Mouse (Mus musculus) limb, embryonic 15.5 days (tissue): Measurements from ENCODE around the gene Pigb. TPM values are rescaled to one million over a fixed set of nuclear protein-coding genes. Genes with fewer than 3 reads are reported as not detected.

Source experiments
- ATAC-seq: fragments of 200-750 bp; cut with Nextera tagmentation; 2 replicates; pipeline ENCODE4 v1.8.0; 2017; ENCODE audit warnings: low read depth, moderate TSS enrichment; ENCODE audit not compliant: insufficient number of reproducible peaks, low FRiP score, low TSS enrichment
- H3K27ac ChIP-seq: fragments of 300-500 bp; sonication (generic); 2 replicates; pipeline ENCODE4 v1.5.1; 2015; ENCODE audit warnings: moderate library complexity, mild to moderate bottlenecking, inconsistent platforms
- H3K27me3 ChIP-seq: fragments of 300-500 bp; sonication (generic); 2 replicates; pipeline ENCODE4 v1.6.1; 2015; ENCODE audit warnings: inconsistent platforms
- H3K36me3 ChIP-seq: fragments of 300-500 bp; sonication (generic); 2 replicates; pipeline ENCODE4 v1.6.1; 2015; ENCODE audit warnings: inconsistent platforms
- H3K4me1 ChIP-seq: fragments of 300-500 bp; sonication (generic); 2 replicates; pipeline ENCODE4 v1.6.1; 2015; ENCODE audit warnings: inconsistent platforms
- H3K4me2 ChIP-seq: fragments of 300-500 bp; sonication (generic); 2 replicates; pipeline ENCODE4 v1.6.1; 2015; ENCODE audit warnings: mild to moderate bottlenecking, inconsistent platforms
- H3K4me3 ChIP-seq: fragments of 300-500 bp; sonication (generic); 2 replicates; pipeline ENCODE4 v1.5.1; 2015; ENCODE audit warnings: mild to moderate bottlenecking, inconsistent platforms
- H3K9ac ChIP-seq: fragments of 300-500 bp; sonication (generic); 2 replicates; pipeline ENCODE4 v1.6.1; 2015; ENCODE audit warnings: inconsistent platforms
- H3K9me3 ChIP-seq: fragments of 300-500 bp; sonication (generic); 2 replicates; pipeline ENCODE4 v1.6.1; 2016; ENCODE audit warnings: inconsistent platforms
- WGBS: fragments of 180-500 bp; shearing (Covaris S2); methylation state at CpG from one replicate; pipeline ENCODE4 v1.1.7; 2015; 5-methylcytosine and 5-hydroxymethylcytosine counted together
- polyA plus RNA-seq: library from polyadenylated mRNA; unstranded; fragments of >200 nt; fragmentation: Nextera tagmentation; extraction: Ambion mirVana; gene quantifications from 2 replicates; pipeline ENCODE4 v1.2.1, GENCODE M21; 2015

Gene Pigb
- polyA plus RNA-seq, 1 experiment from 2014 or later = 13.7 TPM

DNA sequence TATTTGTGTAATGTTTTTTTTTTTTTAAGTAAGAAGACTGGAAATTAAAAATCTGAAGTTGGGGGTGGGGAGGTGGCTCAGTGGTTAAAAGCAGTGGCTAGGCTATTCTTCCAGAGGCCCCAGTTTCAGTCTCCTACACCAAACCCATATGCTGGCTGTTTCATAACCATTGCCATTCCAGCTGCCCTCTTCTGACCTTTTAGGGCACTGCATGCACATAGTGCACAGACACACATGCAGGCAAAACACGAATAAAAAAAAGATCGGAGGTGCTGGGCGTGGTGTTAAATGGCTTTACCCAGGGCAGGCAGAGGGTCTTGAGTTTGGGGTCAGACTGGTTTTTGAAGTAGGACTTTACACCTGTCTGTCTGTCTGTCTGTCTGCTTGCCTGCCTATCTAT, 34.0 kb downstream of the Pigb start:
- ATAC-seq = no peak
- Histone ChIP-seq H3K4me1 (no peaks in the 10 kb centered on the region), H3K4me3 (no peak overlapping the region), H3K9ac (no peak overlapping the region), H3K36me3 (peaks cover 37% of the 10 kb centered on the region), H3K27ac (no peak overlapping the region), H3K27me3 (no peaks in the 10 kb centered on the region), H3K4me2 (no peak overlapping the region), H3K9me3 (no peaks in the 10 kb centered on the region)
- WGBS = 89% methylated on average over 3 of the region's 3 CpGs

DNA sequence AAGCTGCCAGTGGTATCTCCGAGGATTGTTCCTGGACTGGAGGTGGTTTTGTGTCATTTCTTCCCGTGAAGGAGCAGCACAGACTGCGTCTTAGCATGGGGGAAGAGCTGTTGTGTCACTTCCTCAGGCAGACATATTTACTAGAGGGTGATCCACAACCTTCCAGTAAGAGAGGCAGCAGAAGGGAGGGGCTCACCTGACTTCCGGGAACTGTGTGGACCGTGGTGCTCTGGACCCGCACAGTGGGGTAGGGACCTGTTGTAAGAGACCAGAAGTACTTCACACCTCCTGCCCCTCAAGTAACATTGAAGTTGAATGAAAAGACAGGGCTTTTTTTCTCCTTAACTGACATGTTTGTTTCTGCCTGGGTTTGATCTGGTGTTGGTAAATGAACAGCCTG, 35.1 kb downstream of the Pigb start:
- Histone ChIP-seq H3K36me3 (peaks cover 33% of the 10 kb centered on the region), H3K9me3 (no peaks in the 10 kb centered on the region), H3K4me3 (no peak overlapping the region), H3K9ac (no peak overlapping the region), H3K4me1 (no peaks in the 10 kb centered on the region), H3K4me2 (no peak overlapping the region), H3K27me3 (no peaks in the 10 kb centered on the region), H3K27ac (no peak overlapping the region)
- no peak for ATAC-seq
- WGBS = 87% methylated on average over 6 of the region's 6 CpGs

DNA sequence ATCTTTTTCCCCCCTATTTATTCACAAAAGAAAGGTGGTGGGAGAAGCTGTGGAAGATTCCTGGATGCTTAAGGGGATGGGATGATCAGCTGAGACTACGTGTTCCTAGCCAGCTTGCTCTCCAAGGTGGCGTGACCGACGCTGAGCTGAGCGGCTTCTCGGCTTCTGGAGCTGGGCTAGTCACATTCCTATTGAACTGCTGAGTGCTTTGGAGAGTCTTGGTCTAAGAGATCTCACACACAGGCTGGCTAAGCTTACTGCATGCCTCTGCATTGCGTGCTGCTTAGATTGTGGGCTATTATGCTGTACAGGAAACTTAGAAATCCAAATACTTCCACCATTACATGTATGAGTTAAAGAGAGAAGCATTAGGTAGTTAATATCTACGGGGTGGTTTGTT, 36.1 kb downstream of the Pigb start:
- H3K36me3 ChIP-seq = peaks cover 26% of the 10 kb centered on the region
- H3K27ac ChIP-seq = no peak overlapping the region
- no peak overlapping the region for H3K4me3 ChIP-seq
- H3K27me3 ChIP-seq = no peaks in the 10 kb centered on the region
- no peaks in the 10 kb centered on the region for H3K4me1 ChIP-seq
- 73% methylated on average over 8 of the region's 8 CpGs for WGBS
- H3K4me2 ChIP-seq = no peak overlapping the region
- no peaks in the 10 kb centered on the region for H3K9me3 ChIP-seq
- ATAC-seq = no peak
- no peak overlapping the region for H3K9ac ChIP-seq

DNA sequence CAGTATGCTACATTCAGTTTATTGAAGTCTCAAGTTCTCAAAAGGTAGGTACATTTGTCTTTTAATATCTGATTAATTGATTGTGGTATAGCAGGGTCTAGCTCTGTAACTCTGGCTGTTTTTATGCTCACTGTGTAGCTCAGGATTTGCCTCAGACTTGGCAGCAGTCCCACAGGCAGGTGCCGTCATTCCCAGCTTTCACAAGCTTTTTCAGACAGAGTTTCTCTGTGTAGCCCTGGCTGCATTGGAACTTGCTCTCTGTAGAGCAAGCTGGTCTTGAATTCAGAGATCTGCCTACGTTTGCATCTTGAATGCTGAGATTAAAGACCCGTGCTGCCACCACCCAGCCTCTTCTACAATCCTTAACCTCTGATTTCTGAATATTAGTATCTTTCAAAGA, 38.0 kb downstream of the Pigb start:
- no peak overlapping the region for H3K27ac ChIP-seq
- H3K36me3 ChIP-seq = peaks cover 23% of the 10 kb centered on the region
- H3K4me3 ChIP-seq = no peak overlapping the region
- no peak for ATAC-seq
- H3K9ac ChIP-seq = no peak overlapping the region
- no peak overlapping the region for H3K4me2 ChIP-seq
- H3K4me1 ChIP-seq = no peaks in the 10 kb centered on the region
- no peaks in the 10 kb centered on the region for H3K27me3 ChIP-seq
- H3K9me3 ChIP-seq = no peaks in the 10 kb centered on the region
- 63% methylated on average over 3 of the region's 3 CpGs for WGBS

DNA sequence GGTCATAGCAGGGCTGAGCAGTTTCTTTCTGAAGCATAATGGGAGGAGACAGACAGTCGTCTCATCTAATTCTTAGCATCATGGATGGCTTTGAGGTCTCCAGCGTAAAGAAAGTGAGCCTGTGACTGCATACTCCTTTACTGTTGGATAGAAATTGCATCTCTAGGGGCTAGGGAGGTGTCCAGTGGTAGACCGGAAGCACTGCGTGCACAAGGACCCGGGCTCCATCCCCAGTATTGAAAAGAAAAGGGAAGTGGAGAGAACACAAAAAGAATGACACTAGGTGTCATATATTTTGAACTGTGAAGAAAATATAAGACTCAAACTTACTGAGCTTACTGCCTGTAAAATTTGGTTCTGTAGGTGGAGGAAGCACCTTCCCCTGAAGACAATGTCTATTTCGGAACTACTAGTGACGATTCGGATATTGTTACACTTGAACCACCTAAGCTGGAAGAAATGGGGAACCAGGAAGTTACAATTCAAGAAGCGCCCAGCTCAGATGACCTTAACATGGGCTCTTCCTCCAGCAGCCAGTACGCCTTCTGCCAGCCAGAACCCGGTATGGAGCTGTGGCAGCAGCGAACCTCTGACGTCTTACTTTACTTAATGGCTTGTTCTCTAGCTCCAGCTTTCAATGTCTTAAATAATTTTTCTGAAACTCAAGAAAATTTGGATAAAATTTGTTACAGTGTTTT, 38.7 kb downstream of the Pigb start:
- peaks cover 23% of the 10 kb centered on the region for H3K36me3 ChIP-seq
- H3K4me2 ChIP-seq = no peak overlapping the region
- 87% methylated on average over 13 of the region's 13 CpGs for WGBS
- no peaks in the 10 kb centered on the region for H3K27me3 ChIP-seq
- H3K27ac ChIP-seq = no peak overlapping the region
- H3K4me1 ChIP-seq = no peaks in the 10 kb centered on the region
- no peak overlapping the region for H3K4me3 ChIP-seq
- H3K9me3 ChIP-seq = no peaks in the 10 kb centered on the region
- no peak overlapping the region for H3K9ac ChIP-seq
- no peak for ATAC-seq

- 75% methylated on average over 2 of the region's 2 CpGs for WGBS
- ATAC-seq = no peak
These were observed 39.7 kb downstream of the Pigb start for GRCm38 (mm10) chr9:73000487-73000886.

GRCm38 (mm10) chr9:72996806-72997205, 43.4 kb downstream of the Pigb start:
- 44% methylated on average over 7 of the region's 7 CpGs for WGBS
- H3K4me1 ChIP-seq = no peaks in the 10 kb centered on the region
- ATAC-seq = no peak

More at GRCm38 (mm10) chr9:73000487-73000886, 39.7 kb downstream of the Pigb start:
- Histone ChIP-seq H3K27ac (no peak overlapping the region), H3K4me2 (no peak overlapping the region), H3K9ac (no peak overlapping the region), H3K4me1 (no peaks in the 10 kb centered on the region), H3K36me3 (peaks cover 15% of the 10 kb centered on the region), H3K9me3 (no peaks in the 10 kb centered on the region), H3K27me3 (no peaks in the 10 kb centered on the region), H3K4me3 (no peak overlapping the region)

GRCm38 (mm10) chr9:72996167-72996566, 44.0 kb downstream of the Pigb start:
- Histone ChIP-seq H3K36me3 (no peaks in the 10 kb centered on the region), H3K9ac (no peak overlapping the region), H3K4me1 (no peaks in the 10 kb centered on the region), H3K4me2 (no peak overlapping the region), H3K4me3 (no peak overlapping the region), H3K9me3 (no peaks in the 10 kb centered on the region), H3K27ac (no peak overlapping the region), H3K27me3 (no peaks in the 10 kb centered on the region)
- ATAC-seq = no peak

More at GRCm38 (mm10) chr9:72996806-72997205, 43.4 kb downstream of the Pigb start:
- Histone ChIP-seq H3K9ac (no peak overlapping the region), H3K27me3 (no peaks in the 10 kb centered on the region), H3K36me3 (no peaks in the 10 kb centered on the region), H3K9me3 (no peaks in the 10 kb centered on the region), H3K4me2 (no peak overlapping the region), H3K4me3 (no peak overlapping the region), H3K27ac (no peak overlapping the region)

GRCm38 (mm10) chr9:72992576-72992975, 47.6 kb downstream of the Pigb start:
- no peaks in the 10 kb centered on the region for H3K27me3 ChIP-seq
- H3K4me3 ChIP-seq = no peak overlapping the region
- H3K4me1 ChIP-seq = no peaks in the 10 kb centered on the region
- no peak overlapping the region for H3K4me2 ChIP-seq
- H3K9me3 ChIP-seq = no peaks in the 10 kb centered on the region
- H3K36me3 ChIP-seq = no peaks in the 10 kb centered on the region
- no peak overlapping the region for H3K9ac ChIP-seq
- WGBS = 81% methylated on average over 5 of the region's 5 CpGs
- no peak for ATAC-seq
- no peak overlapping the region for H3K27ac ChIP-seq

DNA sequence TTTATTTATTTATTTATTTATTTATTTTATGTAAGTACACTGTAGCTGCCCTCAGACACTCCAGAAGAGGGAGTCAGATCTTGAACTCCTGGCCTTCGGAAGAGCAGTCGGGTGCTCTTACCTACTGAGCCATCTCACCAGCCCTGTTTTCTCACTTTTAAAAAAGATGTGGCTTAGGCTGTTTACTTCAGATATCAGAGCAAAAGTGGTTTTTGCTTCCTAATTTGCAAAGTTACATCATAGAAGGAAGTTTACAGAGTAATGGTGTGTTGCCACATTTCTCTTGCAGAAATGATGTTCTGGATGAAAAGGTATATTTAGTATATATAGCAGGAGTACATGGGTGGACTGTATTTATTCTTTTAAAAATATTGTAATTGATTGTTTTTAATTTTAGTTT, 48.8 kb downstream of the Pigb start:
- H3K27me3 ChIP-seq = 0 out of 2 replicates have a peak, but pooled peaks cover 3% of the 10 kb centered on the region
- ATAC-seq = no peak
- no peak overlapping the region for H3K4me2 ChIP-seq
- H3K4me3 ChIP-seq = no peak overlapping the region
- H3K9ac ChIP-seq = no peak overlapping the region
- H3K36me3 ChIP-seq = no peaks in the 10 kb centered on the region
- 92% methylated on average over 2 of the region's 2 CpGs for WGBS
- no peak overlapping the region for H3K27ac ChIP-seq
- no peaks in the 10 kb centered on the region for H3K9me3 ChIP-seq
- no peaks in the 10 kb centered on the region for H3K4me1 ChIP-seq

DNA sequence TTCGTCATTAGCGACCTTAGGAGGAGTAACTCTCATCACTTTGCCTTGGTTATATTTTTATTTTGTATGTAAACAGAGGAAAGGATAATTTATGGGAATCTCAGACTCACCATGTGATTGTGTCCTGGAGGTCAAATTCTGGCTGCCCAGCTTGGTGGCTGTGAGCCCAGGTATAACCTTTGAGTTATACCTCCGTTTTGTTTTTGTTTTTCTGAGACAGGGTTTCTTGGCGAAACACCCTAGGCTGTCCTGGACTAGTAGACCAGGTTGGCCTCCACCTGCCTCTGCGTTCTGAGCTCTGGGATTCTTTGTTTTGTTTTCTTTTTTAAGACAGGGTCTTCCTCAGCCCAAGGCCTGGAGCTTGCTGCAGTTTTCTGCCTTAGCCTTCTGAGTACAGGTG, 51.5 kb downstream of the Pigb start:
- no peaks in the 10 kb centered on the region for H3K36me3 ChIP-seq
- H3K27ac ChIP-seq = no peak overlapping the region
- 85% methylated on average over 5 of the region's 5 CpGs for WGBS
- H3K27me3 ChIP-seq = 0 out of 2 replicates have a peak, but pooled peaks cover 3% of the 10 kb centered on the region
- no peaks in the 10 kb centered on the region for H3K9me3 ChIP-seq
- no peak overlapping the region for H3K4me3 ChIP-seq
- no peak overlapping the region for H3K9ac ChIP-seq
- H3K4me2 ChIP-seq = no peak overlapping the region
- H3K4me1 ChIP-seq = peaks cover 10% of the 10 kb centered on the region
- no peak for ATAC-seq

DNA sequence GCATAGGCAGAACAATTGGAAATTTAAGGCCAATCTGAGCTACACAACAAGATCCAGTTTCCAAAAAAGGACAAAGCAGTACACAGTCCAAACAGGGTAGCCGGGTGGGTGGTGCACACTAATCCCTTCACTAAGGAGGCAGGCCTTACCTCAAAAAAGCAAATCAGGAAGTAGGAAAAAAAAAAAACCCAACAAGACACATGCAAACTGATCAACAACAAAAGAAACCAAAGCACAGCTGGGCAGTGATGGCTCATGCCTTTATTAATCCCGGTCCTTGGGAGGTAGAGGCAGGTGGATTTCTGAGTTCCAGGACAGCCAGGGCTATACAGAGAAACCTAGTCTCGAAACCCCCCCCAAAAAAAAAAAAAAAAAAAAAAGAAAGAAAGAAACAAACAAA, 52.5 kb downstream of the Pigb start:
- WGBS = 61% methylated on average over 3 of the region's 3 CpGs
- Histone ChIP-seq H3K4me3 (no peak overlapping the region), H3K9me3 (no peaks in the 10 kb centered on the region), H3K36me3 (no peaks in the 10 kb centered on the region), H3K4me2 (no peak overlapping the region), H3K27ac (no peak overlapping the region), H3K9ac (no peak overlapping the region), H3K27me3 (0 out of 2 replicates have a peak, but pooled peaks cover 3% of the 10 kb centered on the region), H3K4me1 (peaks cover 10% of the 10 kb centered on the region)
- ATAC-seq = no peak
